Mouse (Mus musculus) heart, embryonic 16.5 days (tissue): ENCODE measurements at regions not wholly inside any gene's neighbourhood (a gene's known extent, or its start where the extent isn't known, plus 50 kb on each side); places are given as distances from the start of the nearest gene placed in this dataset.
A peak's percentile ranks its signal among the peaks of the same experiment; 100 is the strongest.

Experiments used
- ATAC-seq: fragments of 200-750 bp; cut with Nextera tagmentation; replicated peaks from 2 replicates; pipeline ENCODE4 v1.8.0; 2017; ENCODE audit warnings: moderate number of reproducible peaks; ENCODE audit not compliant: insufficient read depth, low FRiP score; ENCODE audit errors: extremely low read depth
- H3K27ac ChIP-seq: fragments of 300-500 bp; sonication (generic); 2 replicates; pipeline ENCODE4 v1.5.1; 2014; ENCODE audit warnings: mild to moderate bottlenecking, low read length, control low read depth, moderate library complexity
- H3K27me3 ChIP-seq: fragments of 300-500 bp; sonication (generic); 2 replicates; pipeline ENCODE4 v1.6.1; 2014; ENCODE audit warnings: low read length, mixed read lengths; ENCODE audit not compliant: control insufficient read depth, insufficient read depth
- H3K36me3 ChIP-seq: fragments of 300-500 bp; sonication (generic); 2 replicates; pipeline ENCODE4 v1.6.1; 2014; ENCODE audit not compliant: control insufficient read depth, insufficient read depth
- H3K4me1 ChIP-seq: fragments of 300-500 bp; sonication (generic); 2 replicates; pipeline ENCODE4 v1.6.1; 2014; ENCODE audit warnings: low read length, mixed read lengths; ENCODE audit not compliant: control insufficient read depth, insufficient read depth
- H3K4me2 ChIP-seq: fragments of 300-500 bp; sonication (generic); 2 replicates; pipeline ENCODE4 v1.6.1; 2014; ENCODE audit warnings: low read depth, mild to moderate bottlenecking, control low read depth, low read length
- H3K4me3 ChIP-seq: fragments of 300-500 bp; sonication (generic); 2 replicates; pipeline ENCODE4 v1.5.1; 2014; ENCODE audit warnings: mild to moderate bottlenecking, control low read depth, low read length
- H3K9ac ChIP-seq: fragments of 300-500 bp; sonication (generic); 2 replicates; pipeline ENCODE4 v1.6.1; 2014; ENCODE audit warnings: low read length, control low read depth
- H3K9me3 ChIP-seq: fragments of 300-500 bp; sonication (generic); replicated peaks from 2 replicates; pipeline ENCODE4 v1.6.1; 2016; ENCODE audit warnings: low read length; ENCODE audit not compliant: control insufficient read depth
- WGBS: fragments of 180-500 bp; shearing (Covaris S2); extraction: QIAGEN DNeasy Blood & Tissue Kit; methylation state at CpG from one replicate; pipeline ENCODE4 v1.1.7; 2014; 5-methylcytosine and 5-hydroxymethylcytosine counted together

GRCm38 (mm10) chr8:54330106-54330505 is 199.3 kb upstream of the Asb5 start:
- Histone ChIP-seq H3K27me3 (no peaks in the 10 kb centered on the region), H3K9me3 (no peaks in the 10 kb centered on the region), H3K4me2 (no peak overlapping the region), H3K4me3 (no peak overlapping the region), H3K36me3 (no peaks in the 10 kb centered on the region), H3K9ac (no peak overlapping the region), H3K4me1 (no peaks in the 10 kb centered on the region), H3K27ac (no peak overlapping the region)
- no peak for ATAC-seq
- 69% methylated on average over 1 of the region's 1 CpGs for WGBS

- no peaks in the 10 kb centered on the region for H3K36me3 ChIP-seq
- H3K4me1 ChIP-seq = no peaks in the 10 kb centered on the region
- H3K4me2 ChIP-seq = no peak overlapping the region
- H3K4me3 ChIP-seq = no peak overlapping the region
- H3K9me3 ChIP-seq = no peaks in the 10 kb centered on the region
- H3K27me3 ChIP-seq = no peaks in the 10 kb centered on the region
- H3K9ac ChIP-seq = no peak overlapping the region
- no peak overlapping the region for H3K27ac ChIP-seq
- ATAC-seq = no peak
- 19% methylated on average over 1 of the region's 1 CpGs for WGBS
Measured at GRCm38 (mm10) chr8:54331883-54332282, 197.5 kb upstream of the Asb5 start.

GRCm38 (mm10) chr8:54351123-54351522 is 178.3 kb upstream of the Asb5 start:
- no peak for ATAC-seq
- WGBS = 82% methylated on average over 6 of the region's 6 CpGs
- no peak overlapping the region for H3K9ac ChIP-seq

GRCm38 (mm10) chr8:54361716-54362115 is 167.7 kb upstream of the Asb5 start:
- no peak overlapping the region for H3K27ac ChIP-seq
- no peak overlapping the region for H3K4me2 ChIP-seq
- ATAC-seq = 0 out of 2 replicates have a peak, but pooled peaks have one; percentile 58
- 12% methylated on average over 3 of the region's 3 CpGs for WGBS
- H3K9me3 ChIP-seq = no peaks in the 10 kb centered on the region
- no peaks in the 10 kb centered on the region for H3K36me3 ChIP-seq
- H3K4me3 ChIP-seq = no peak overlapping the region
- peaks cover 10% of the 10 kb centered on the region for H3K4me1 ChIP-seq
- no peak overlapping the region for H3K9ac ChIP-seq
- no peaks in the 10 kb centered on the region for H3K27me3 ChIP-seq

More at GRCm38 (mm10) chr8:54351123-54351522, 178.3 kb upstream of the Asb5 start:
- H3K27me3 ChIP-seq = no peaks in the 10 kb centered on the region
- H3K9me3 ChIP-seq = no peaks in the 10 kb centered on the region
- no peaks in the 10 kb centered on the region for H3K4me1 ChIP-seq
- H3K4me3 ChIP-seq = no peak overlapping the region
- H3K27ac ChIP-seq = no peak overlapping the region
- no peak overlapping the region for H3K4me2 ChIP-seq
- H3K36me3 ChIP-seq = no peaks in the 10 kb centered on the region

- H3K27ac ChIP-seq = no peak overlapping the region
- no peaks in the 10 kb centered on the region for H3K36me3 ChIP-seq
- no peak overlapping the region for H3K4me2 ChIP-seq
- WGBS = 78% methylated on average over 4 of the region's 4 CpGs
- H3K4me3 ChIP-seq = no peak overlapping the region
- no peaks in the 10 kb centered on the region for H3K4me1 ChIP-seq
- ATAC-seq = no peak
- no peak overlapping the region for H3K9ac ChIP-seq
- no peaks in the 10 kb centered on the region for H3K9me3 ChIP-seq
- H3K27me3 ChIP-seq = no peaks in the 10 kb centered on the region
Measured at GRCm38 (mm10) chr8:54370501-54370900, 158.9 kb upstream of the Asb5 start.

GRCm38 (mm10) chr8:54371073-54371472 is 158.3 kb upstream of the Asb5 start:
- Histone ChIP-seq H3K27ac (no peak overlapping the region), H3K4me3 (no peak overlapping the region), H3K27me3 (no peaks in the 10 kb centered on the region), H3K36me3 (no peaks in the 10 kb centered on the region), H3K9ac (no peak overlapping the region), H3K9me3 (no peaks in the 10 kb centered on the region), H3K4me1 (no peaks in the 10 kb centered on the region), H3K4me2 (no peak overlapping the region)
- 35% methylated on average over 2 of the region's 2 CpGs for WGBS
- ATAC-seq = no peak

GRCm38 (mm10) chr8:54372921-54373320 is 156.5 kb upstream of the Asb5 start:
- no peak for ATAC-seq
- no peaks in the 10 kb centered on the region for H3K36me3 ChIP-seq
- no peak overlapping the region for H3K9ac ChIP-seq
- H3K4me3 ChIP-seq = no peak overlapping the region
- H3K4me1 ChIP-seq = no peaks in the 10 kb centered on the region
- no peaks in the 10 kb centered on the region for H3K9me3 ChIP-seq
- H3K27me3 ChIP-seq = no peaks in the 10 kb centered on the region
- WGBS = 89% methylated on average over 1 of the region's 1 CpGs
- no peak overlapping the region for H3K27ac ChIP-seq
- no peak overlapping the region for H3K4me2 ChIP-seq

GRCm38 (mm10) chr8:54375373-54376098 is 153.8 kb upstream of the Asb5 start:
- Histone ChIP-seq H3K36me3 (no peaks in the 10 kb centered on the region), H3K27ac (no peak overlapping the region), H3K4me2 (no peak overlapping the region), H3K9ac (no peak overlapping the region), H3K4me3 (no peak overlapping the region), H3K9me3 (no peaks in the 10 kb centered on the region), H3K4me1 (no peaks in the 10 kb centered on the region), H3K27me3 (no peaks in the 10 kb centered on the region)
- no peak for ATAC-seq
- 17% methylated on average over 3 of the region's 3 CpGs for WGBS

- H3K27ac ChIP-seq = no peak overlapping the region
- no peaks in the 10 kb centered on the region for H3K9me3 ChIP-seq
- no peaks in the 10 kb centered on the region for H3K4me1 ChIP-seq
- no peaks in the 10 kb centered on the region for H3K27me3 ChIP-seq
- no peak overlapping the region for H3K9ac ChIP-seq
- no peak overlapping the region for H3K4me3 ChIP-seq
- H3K36me3 ChIP-seq = no peaks in the 10 kb centered on the region
- 49% methylated on average over 2 of the region's 2 CpGs for WGBS
- no peak for ATAC-seq
- no peak overlapping the region for H3K4me2 ChIP-seq
Measured at GRCm38 (mm10) chr8:54380191-54380590, 149.2 kb upstream of the Asb5 start.
